Comparison of ENCODE assay signal across 28 mouse cellular contexts in genomic region chr9:108055661-108056237, GRCm38 (mm10). TPM values are rescaled to one million over a fixed set of nuclear protein-coding genes. Genes with fewer than 3 reads are reported as not detected.
DNase-seq lines count a peak whose midpoint lies in the region; ATAC-seq and TF ChIP-seq lines count a peak whose summit lies in the region.
"Had no signal": no experiment of that assay in that cellular context is flagged by ENCODE, and none has a peak within 500 bp of the region (broad histone marks: within the 10 kb centered on the region; RNA-seq: fewer than 3 reads in every experiment).

No protein-coding gene starts in this region.

- ATAC-seq in forebrain, embryonic 11.5 days (replicated peaks; ENCODE audit: low FRiP score) = no peak
- ATAC-seq in forebrain, postnatal 0 days = no peak
- ATAC-seq in embryonic facial prominence, embryonic 14.5 days (ENCODE audit: low read depth) = no peak
- ATAC-seq: activated CD4-positive, CD25-positive, alpha-beta regulatory T cell, adult 4 months; CD4-positive, CD25-positive, alpha-beta regulatory T cell, adult 4 months; forebrain, embryonic 14.5 days; hindbrain, embryonic 16.5 days; inflammation-experienced regulatory T-cells, adult 6 months; intestine, embryonic 16.5 days had no signal

- H3K9ac ChIP-seq in forebrain, embryonic 11.5 days (ENCODE audit: low read length) = no peak overlapping the region
- no peak overlapping the region for H3K9ac ChIP-seq in forebrain, postnatal 0 days
- 0 out of 2 replicates have a peak overlapping the region, but pooled peaks have one; percentile 14 for H3K9ac ChIP-seq in embryonic facial prominence, embryonic 14.5 days (ENCODE audit: low read depth, low read length)
- H3K9ac ChIP-seq: embryonic facial prominence, embryonic 12.5 days; heart, embryonic 15.5 days; hindbrain, embryonic 13.5 days had no signal

- no peak for TF ChIP-seq POLR2A in thymus, adult 2 months (IDR thresholded peaks at IDR 0.05; ENCODE audit: control insufficient read depth, extremely low read depth, insufficient read depth, low read length, poor library complexity)

- DNase-seq in forebrain, embryonic 11.5 days (ENCODE audit: low spot score) = peak; percentile 49
- DNase-seq in forebrain, postnatal 0 days = no peak
- DNase-seq in heart, embryonic 10.5 days (ENCODE audit: low spot score) = peak; percentile 55
- DNase-seq in heart, adult 9 months (ENCODE audit: low spot score in 2 of 2) = no peak
- DNase-seq in embryonic facial prominence, embryonic 10.5 days (ENCODE audit: low spot score) = peak; percentile 7
- no peak for DNase-seq in embryonic facial prominence, embryonic 14.5 days (ENCODE audit: low spot score)
- no peak for DNase-seq in spleen, postnatal 36 days (ENCODE audit: low spot score in 2 of 2)
- no peak for DNase-seq in thymus, adult 2 months
- DNase-seq: adrenal gland, adult 8-10 months; adrenal gland, postnatal 25 days; cerebellum, adult 9-10 months; gastrocnemius, postnatal 10 days; heart, adult 18-20 months; heart, postnatal 10 days; heart, postnatal 36 days; kidney, adult 18-20 months had no signal

- 90% methylated on average over 6 of the region's 6 CpGs for WGBS in forebrain, embryonic 11.5 days
- WGBS in forebrain, postnatal 0 days = 89% methylated on average over 6 of the region's 6 CpGs
- 89% methylated on average over 6 of the region's 6 CpGs for WGBS in heart, embryonic 10.5 days
- WGBS in embryonic facial prominence, embryonic 10.5 days = 80% methylated on average over 6 of the region's 6 CpGs
- 94% methylated on average over 6 of the region's 6 CpGs for WGBS in embryonic facial prominence, embryonic 14.5 days
- 97% methylated on average over 6 of the region's 6 CpGs for WGBS in thymus, adult 2 months

- H3K9me3 ChIP-seq in forebrain, embryonic 11.5 days (ENCODE audit: control insufficient read depth, low read length) = no peaks in the 10 kb centered on the region
- H3K9me3 ChIP-seq in forebrain, postnatal 0 days (ENCODE audit: low read length) = no peaks in the 10 kb centered on the region
- no peaks in the 10 kb centered on the region for H3K9me3 ChIP-seq in heart, embryonic 10.5 days
- no peaks in the 10 kb centered on the region for H3K9me3 ChIP-seq in embryonic facial prominence, embryonic 10.5 days
- no peaks in the 10 kb centered on the region for H3K9me3 ChIP-seq in embryonic facial prominence, embryonic 14.5 days (ENCODE audit: control insufficient read depth, low read length)
- H3K9me3 ChIP-seq: embryonic facial prominence, embryonic 12.5 days; forebrain, embryonic 10.5 days; heart, embryonic 12.5 days; heart, embryonic 15.5 days; hindbrain, embryonic 10.5 days; hindbrain, embryonic 13.5 days had no signal

- H3K36me3 ChIP-seq in forebrain, embryonic 11.5 days (ENCODE audit: control insufficient read depth, insufficient read depth, low read length) = no peaks in the 10 kb centered on the region; the same call in 1 of the 2 replicates
- peaks cover 78% of the 10 kb centered on the region for H3K36me3 ChIP-seq in forebrain, postnatal 0 days (ENCODE audit: insufficient read depth)
- peaks cover 83% of the 10 kb centered on the region for H3K36me3 ChIP-seq in heart, embryonic 10.5 days
- peaks cover 91% of the 10 kb centered on the region for H3K36me3 ChIP-seq in embryonic facial prominence, embryonic 10.5 days (replicated peaks)
- peaks cover 84% of the 10 kb centered on the region for H3K36me3 ChIP-seq in embryonic facial prominence, embryonic 14.5 days (ENCODE audit: control insufficient read depth, insufficient read depth, low read length)
- peaks cover 11% of the 10 kb centered on the region for H3K36me3 ChIP-seq in thymus, adult 2 months (ENCODE audit: control insufficient read depth, insufficient read depth, low read length)

- no peaks in the 10 kb centered on the region; the same call in 1 of the 2 replicates for H3K4me1 ChIP-seq in forebrain, embryonic 11.5 days (replicated peaks; ENCODE audit: control insufficient read depth, insufficient read depth, low read length)
- H3K4me1 ChIP-seq in forebrain, postnatal 0 days (ENCODE audit: insufficient read depth) = no peaks in the 10 kb centered on the region
- H3K4me1 ChIP-seq in heart, embryonic 10.5 days = peaks cover 19% of the 10 kb centered on the region
- H3K4me1 ChIP-seq in embryonic facial prominence, embryonic 10.5 days = peaks cover 25% of the 10 kb centered on the region
- no peaks in the 10 kb centered on the region for H3K4me1 ChIP-seq in embryonic facial prominence, embryonic 14.5 days (ENCODE audit: control insufficient read depth, insufficient read depth, low read length)
- H3K4me1 ChIP-seq in thymus, adult 2 months (replicated peaks; ENCODE audit: control insufficient read depth, insufficient read depth, low read length) = peaks cover 4% of the 10 kb centered on the region

- TF ChIP-seq CTCF in forebrain, postnatal 0 days (IDR thresholded peaks at IDR 0.05; ENCODE audit: low read depth) = no peak
- TF ChIP-seq CTCF in thymus, adult 2 months (IDR thresholded peaks at IDR 0.05; ENCODE audit: borderline replicate concordance, control insufficient read depth, extremely low read depth, insufficient read depth, low read length, poor library complexity) = no peak

- H3K4me3 ChIP-seq in forebrain, embryonic 11.5 days (ENCODE audit: low read depth, low read length) = no peak overlapping the region
- H3K4me3 ChIP-seq in forebrain, postnatal 0 days (ENCODE audit: low read depth, low read length) = no peak overlapping the region
- H3K4me3 ChIP-seq in heart, embryonic 10.5 days = no peak overlapping the region
- peak overlapping the region; percentile 8; the same call in 1 of the 2 replicates for H3K4me3 ChIP-seq in embryonic facial prominence, embryonic 10.5 days
- H3K4me3 ChIP-seq in embryonic facial prominence, embryonic 14.5 days (ENCODE audit: low read depth, low read length) = no peak overlapping the region
- H3K4me3 ChIP-seq in thymus, adult 2 months (ENCODE audit: control insufficient read depth, insufficient read depth, low read length) = no peak overlapping the region
- H3K4me3 ChIP-seq: embryonic facial prominence, embryonic 12.5 days; forebrain, embryonic 10.5 days; heart, embryonic 12.5 days; heart, embryonic 15.5 days; hindbrain, embryonic 10.5 days; hindbrain, embryonic 13.5 days had no signal

- no peaks in the 10 kb centered on the region for H3K27me3 ChIP-seq in forebrain, embryonic 11.5 days (ENCODE audit: control insufficient read depth, insufficient read depth, low read length)
- no peaks in the 10 kb centered on the region for H3K27me3 ChIP-seq in forebrain, postnatal 0 days (ENCODE audit: insufficient read depth, low read length)
- no peaks in the 10 kb centered on the region for H3K27me3 ChIP-seq in heart, embryonic 10.5 days (ENCODE audit: insufficient read depth, poor library complexity, severe bottlenecking)
- H3K27me3 ChIP-seq in embryonic facial prominence, embryonic 10.5 days (replicated peaks; ENCODE audit: low read depth, poor library complexity, severe bottlenecking) = no peaks in the 10 kb centered on the region
- H3K27me3 ChIP-seq in embryonic facial prominence, embryonic 14.5 days (replicated peaks; ENCODE audit: control insufficient read depth, insufficient read depth, low read length) = no peaks in the 10 kb centered on the region
- no peaks in the 10 kb centered on the region for H3K27me3 ChIP-seq in thymus, adult 2 months (ENCODE audit: control insufficient read depth, insufficient read depth, low read length)
- H3K27me3 ChIP-seq: embryonic facial prominence, embryonic 12.5 days; heart, embryonic 12.5 days; heart, embryonic 15.5 days; hindbrain, embryonic 13.5 days had no signal

- H3K27ac ChIP-seq in forebrain, embryonic 11.5 days (ENCODE audit: low read depth, low read length) = no peak overlapping the region
- no peak overlapping the region for H3K27ac ChIP-seq in forebrain, postnatal 0 days (ENCODE audit: low read depth, low read length)
- no peak overlapping the region for H3K27ac ChIP-seq in heart, embryonic 10.5 days
- no peak overlapping the region for H3K27ac ChIP-seq in embryonic facial prominence, embryonic 10.5 days (replicated peaks)
- H3K27ac ChIP-seq in embryonic facial prominence, embryonic 14.5 days (replicated peaks; ENCODE audit: low read depth, low read length) = no peak overlapping the region
- no peak overlapping the region for H3K27ac ChIP-seq in thymus, adult 2 months (ENCODE audit: control insufficient read depth, insufficient read depth, low read length)
- H3K27ac ChIP-seq: embryonic facial prominence, embryonic 12.5 days; forebrain, embryonic 10.5 days; heart, embryonic 15.5 days; hindbrain, embryonic 10.5 days; hindbrain, embryonic 13.5 days had no signal

- H3K4me2 ChIP-seq in forebrain, embryonic 11.5 days (ENCODE audit: low read depth, low read length, severe bottlenecking) = no peak overlapping the region
- no peak overlapping the region for H3K4me2 ChIP-seq in forebrain, postnatal 0 days (ENCODE audit: low read depth)
- no peak overlapping the region for H3K4me2 ChIP-seq in embryonic facial prominence, embryonic 14.5 days (ENCODE audit: low read depth, low read length)
- H3K4me2 ChIP-seq: embryonic facial prominence, embryonic 12.5 days; heart, embryonic 12.5 days; heart, embryonic 15.5 days; hindbrain, embryonic 13.5 days had no signal

RNA-seq across cellular contexts. Expression of gene Amigo3, which starts 2.8 kb away (rescaled TPM):
- polyA plus RNA-seq in forebrain, embryonic 11.5 days (2014; fragmentation: Nextera tagmentation; extraction: Ambion mirVana) = 2.4 and 2.7 TPM in 2 replicates
- total RNA-seq in forebrain, postnatal 0 days (2014; rRNA removed) = 2.9 and 3.4 TPM in 2 replicates
- polyA plus RNA-seq in forebrain, postnatal 0 days (2015; fragmentation: Nextera tagmentation; extraction: Ambion mirVana) = 1.4 and 1.5 TPM in 2 replicates
- polyA plus RNA-seq in heart, embryonic 10.5 days (2016; fragmentation: Nextera tagmentation; extraction: Ambion mirVana) = 2.5 and 3.2 TPM in 2 replicates
- 2.7 and 2.8 TPM in 2 replicates for polyA plus RNA-seq in embryonic facial prominence, embryonic 10.5 days (2016; fragmentation: Nextera tagmentation; extraction: Ambion mirVana)
- polyA plus RNA-seq in embryonic facial prominence, embryonic 14.5 days (2014; fragmentation: Nextera tagmentation; extraction: Ambion mirVana) = 4.1 and 4.6 TPM in 2 replicates
- 4.5 and 4.8 TPM in 2 replicates for polyA plus RNA-seq in thymus, adult 2 months (2012; rRNA removed)

RNA-seq across cellular contexts. Expression of gene Gmppb, which starts 6.7 kb away (rescaled TPM):
- polyA plus RNA-seq in forebrain, embryonic 11.5 days (2014; fragmentation: Nextera tagmentation; extraction: Ambion mirVana) = 19.9 and 20.7 TPM in 2 replicates
- 17.5 and 18.6 TPM in 2 replicates for total RNA-seq in forebrain, postnatal 0 days (2014; rRNA removed)
- polyA plus RNA-seq in forebrain, postnatal 0 days (2015; fragmentation: Nextera tagmentation; extraction: Ambion mirVana) = 15.5 and 16.0 TPM in 2 replicates
- polyA plus RNA-seq in heart, embryonic 10.5 days (2016; fragmentation: Nextera tagmentation; extraction: Ambion mirVana) = 30.4 and 30.7 TPM in 2 replicates
- polyA plus RNA-seq in embryonic facial prominence, embryonic 10.5 days (2016; fragmentation: Nextera tagmentation; extraction: Ambion mirVana) = 23.3 and 26.1 TPM in 2 replicates
- polyA plus RNA-seq in embryonic facial prominence, embryonic 14.5 days (2014; fragmentation: Nextera tagmentation; extraction: Ambion mirVana) = 36.6 and 37.0 TPM in 2 replicates
- polyA plus RNA-seq in thymus, adult 2 months (2012; rRNA removed) = 18.0 and 20.9 TPM in 2 replicates

RNA-seq across cellular contexts. Expression of gene Mst1, which starts 24.5 kb away (rescaled TPM):
- polyA plus RNA-seq in forebrain, embryonic 11.5 days (2014; fragmentation: Nextera tagmentation; extraction: Ambion mirVana) = 0.28 and 0.56 TPM in 2 replicates
- total RNA-seq in forebrain, postnatal 0 days (2014; rRNA removed) = 0.10 TPM in 1 of 2 replicates, not detected in the other
- polyA plus RNA-seq in forebrain, postnatal 0 days (2015; fragmentation: Nextera tagmentation; extraction: Ambion mirVana) = not detected in 2 replicates
- polyA plus RNA-seq in heart, embryonic 10.5 days (2016; fragmentation: Nextera tagmentation; extraction: Ambion mirVana) = 1.6 TPM in 2 replicates
- polyA plus RNA-seq in embryonic facial prominence, embryonic 10.5 days (2016; fragmentation: Nextera tagmentation; extraction: Ambion mirVana) = 0.43 and 0.69 TPM in 2 replicates
- polyA plus RNA-seq in embryonic facial prominence, embryonic 14.5 days (2014; fragmentation: Nextera tagmentation; extraction: Ambion mirVana) = 0.89 and 1.5 TPM in 2 replicates
- polyA plus RNA-seq in thymus, adult 2 months (2012; rRNA removed) = 3.3 and 3.5 TPM in 2 replicates
- total RNA-seq: heart, postnatal 10 days; heart, postnatal 36 days had no signal
- polyA plus RNA-seq: forebrain, embryonic 14.5 days; heart, embryonic 15.5 days; hindbrain, embryonic 13.5 days; hindbrain, embryonic 16.5 days had no signal

RNA-seq across cellular contexts. Expression of gene Rnf123, which starts 27.4 kb away (rescaled TPM):
- 34.7 and 37.0 TPM in 2 replicates for polyA plus RNA-seq in forebrain, embryonic 11.5 days (2014; fragmentation: Nextera tagmentation; extraction: Ambion mirVana)
- total RNA-seq in forebrain, postnatal 0 days (2014; rRNA removed) = 32.0 and 35.8 TPM in 2 replicates
- polyA plus RNA-seq in forebrain, postnatal 0 days (2015; fragmentation: Nextera tagmentation; extraction: Ambion mirVana) = 25.4 and 37.0 TPM in 2 replicates
- 31.8 and 33.1 TPM in 2 replicates for polyA plus RNA-seq in heart, embryonic 10.5 days (2016; fragmentation: Nextera tagmentation; extraction: Ambion mirVana)
- 32.7 and 34.1 TPM in 2 replicates for polyA plus RNA-seq in embryonic facial prominence, embryonic 10.5 days (2016; fragmentation: Nextera tagmentation; extraction: Ambion mirVana)
- 22.9 and 30.2 TPM in 2 replicates for polyA plus RNA-seq in embryonic facial prominence, embryonic 14.5 days (2014; fragmentation: Nextera tagmentation; extraction: Ambion mirVana)
- polyA plus RNA-seq in thymus, adult 2 months (2012; rRNA removed) = 221 and 246 TPM in 2 replicates

RNA-seq across cellular contexts. Expression of gene Apeh, which starts 38.7 kb away (rescaled TPM):
- polyA plus RNA-seq in forebrain, embryonic 11.5 days (2014; fragmentation: Nextera tagmentation; extraction: Ambion mirVana) = 53.3 and 61.5 TPM in 2 replicates
- total RNA-seq in forebrain, postnatal 0 days (2014; rRNA removed) = 24.5 and 27.9 TPM in 2 replicates
- 28.2 and 30.0 TPM in 2 replicates for polyA plus RNA-seq in forebrain, postnatal 0 days (2015; fragmentation: Nextera tagmentation; extraction: Ambion mirVana)
- polyA plus RNA-seq in heart, embryonic 10.5 days (2016; fragmentation: Nextera tagmentation; extraction: Ambion mirVana) = 80.7 and 84.4 TPM in 2 replicates
- polyA plus RNA-seq in embryonic facial prominence, embryonic 10.5 days (2016; fragmentation: Nextera tagmentation; extraction: Ambion mirVana) = 68.3 and 72.8 TPM in 2 replicates
- 39.9 and 48.6 TPM in 2 replicates for polyA plus RNA-seq in embryonic facial prominence, embryonic 14.5 days (2014; fragmentation: Nextera tagmentation; extraction: Ambion mirVana)
- polyA plus RNA-seq in thymus, adult 2 months (2012; rRNA removed) = 131 and 163 TPM in 2 replicates

Comparison
In these comparisons a context has a peak if more than half of its experiments do, and no peak if none do; other contexts are left out.
1. DNase-seq: peak in forebrain, embryonic 11.5 days (single experiment), heart, embryonic 10.5 days (single experiment) and embryonic facial prominence, embryonic 10.5 days (single experiment); none in forebrain, postnatal 0 days (single experiment), heart, adult 9 months (0 of 2), embryonic facial prominence, embryonic 14.5 days (single experiment), spleen, postnatal 36 days (0 of 2) and thymus, adult 2 months (single experiment).